Mouse (Mus musculus) testis, adult 2 months (tissue): ENCODE measurements at regions not wholly inside any gene's neighbourhood (a gene's known extent, or its start where the extent isn't known, plus 50 kb on each side); places are given as distances from the start of the nearest gene placed in this dataset.

Experiments
- CTCF ChIP-seq: fragments of 200-500 bp; IDR thresholded peaks from 2 replicates; pipeline ENCODE4 v1.5.1; 2012; ENCODE audit warnings: low read depth, mild to moderate bottlenecking, inconsistent platforms, low read length, moderate library complexity; ENCODE audit not compliant: control insufficient read depth, insufficient read depth, insufficient replicate concordance
- POLR2A ChIP-seq: fragments of 200-500 bp; IDR thresholded peaks from 2 replicates; pipeline ENCODE4 v1.6.1; 2012; ENCODE audit warnings: low read depth, mild to moderate bottlenecking, inconsistent platforms, low read length, moderate library complexity; ENCODE audit not compliant: control insufficient read depth

- TF ChIP-seq POLR2A (no peak), CTCF (no peak)
These were observed 66.8 kb upstream of the Hdhd5 start for GRCm38 (mm10) chr6:120597887-120598286.
